Comparison of ENCODE assay signal across 8 mouse cellular contexts in genomic region chr8:106210035-106210731, GRCm38 (mm10). TPM values are rescaled to one million over a fixed set of nuclear protein-coding genes. Genes with fewer than 3 reads are reported as not detected.
DNase-seq lines count a peak whose midpoint lies in the region; ATAC-seq and TF ChIP-seq lines count a peak whose summit lies in the region.

No protein-coding gene starts in this region.

- TF ChIP-seq POLR2A in cerebellum, adult 2 months (IDR thresholded peaks at IDR 0.05; ENCODE audit: borderline replicate concordance, insufficient read depth, low read length): no peak

- peak overlapping the region; percentile 68 for H3K4me2 ChIP-seq in kidney, embryonic 14.5 days (replicated peaks; ENCODE audit: low read depth, low read length)
- H3K4me2 ChIP-seq in heart, embryonic 15.5 days: peak overlapping the region; percentile 71
- peak overlapping the region; percentile 79 for H3K4me2 ChIP-seq in liver, embryonic 11.5 days

- no peaks in the 10 kb centered on the region for H3K27me3 ChIP-seq in kidney, embryonic 14.5 days (ENCODE audit: control insufficient read depth, insufficient read depth, low read length)
- no peaks in the 10 kb centered on the region for H3K27me3 ChIP-seq in E14TG2a.4 (ENCODE audit: insufficient read depth, low read length)
- no peaks in the 10 kb centered on the region for H3K27me3 ChIP-seq in cerebellum, adult 2 months (ENCODE audit: control insufficient read depth, insufficient read depth, low read length)
- H3K27me3 ChIP-seq in heart, embryonic 15.5 days: no peaks in the 10 kb centered on the region
- H3K27me3 ChIP-seq in liver, embryonic 11.5 days (replicated peaks; ENCODE audit: control insufficient read depth, insufficient read depth, low read length): no peaks in the 10 kb centered on the region

- WGBS in kidney, embryonic 14.5 days: under 1% methylated on average over 35 of the region's 35 CpGs
- under 1% methylated on average over 35 of the region's 35 CpGs for WGBS in cerebellum, adult 2 months
- WGBS in heart, embryonic 15.5 days: under 1% methylated on average over 35 of the region's 35 CpGs
- WGBS in liver, embryonic 11.5 days: 1% methylated on average over 35 of the region's 35 CpGs

- peaks cover 36% of the 10 kb centered on the region for H3K36me3 ChIP-seq in kidney, embryonic 14.5 days (ENCODE audit: control insufficient read depth, insufficient read depth, low read length)
- peaks cover 65% of the 10 kb centered on the region for H3K36me3 ChIP-seq in E14TG2a.4 (ENCODE audit: insufficient read depth, low read length)
- H3K36me3 ChIP-seq in heart, embryonic 15.5 days: peaks cover 36% of the 10 kb centered on the region
- peaks cover 31% of the 10 kb centered on the region for H3K36me3 ChIP-seq in liver, embryonic 11.5 days (ENCODE audit: control insufficient read depth, insufficient read depth, low read length)

- peak overlapping the region; percentile 94 for H3K4me3 ChIP-seq in kidney, embryonic 14.5 days (ENCODE audit: low read length)
- H3K4me3 ChIP-seq in E14TG2a.4 (replicated peaks; ENCODE audit: low read length): peak overlapping the region; percentile 95
- peak overlapping the region; percentile 68 for H3K4me3 ChIP-seq in cerebellum, adult 2 months (replicated peaks; ENCODE audit: insufficient read depth, low read depth, low read length)
- peak overlapping the region; percentile 84 for H3K4me3 ChIP-seq in heart, embryonic 15.5 days
- H3K4me3 ChIP-seq in liver, embryonic 11.5 days (ENCODE audit: low read depth, low read length): peak overlapping the region; percentile 94

- no peak for DNase-seq in kidney, adult 9 months
- peak in 1 of 2 experiments; percentile 51 for DNase-seq in cerebellum, adult 2 months
- no peak for DNase-seq in liver, embryonic 11.5 days (ENCODE audit: low spot score)
- DNase-seq in naive thymus-derived CD4-positive, alpha-beta T cell, adult 2 months (ENCODE audit: low read depth): peak; percentile 54
- no peak for DNase-seq in thymus, postnatal 14 days

- peak; percentile 75 for ATAC-seq in kidney, embryonic 14.5 days (ENCODE audit: low FRiP score, low TSS enrichment)
- peak; percentile 56 for ATAC-seq in heart, embryonic 15.5 days (replicated peaks; ENCODE audit: insufficient number of reproducible peaks, insufficient read depth, low FRiP score, low read depth)
- ATAC-seq in liver, embryonic 11.5 days (replicated peaks; ENCODE audit: low FRiP score): peak; percentile 72

- no peak for TF ChIP-seq CTCF in E14TG2a.4 (conservative IDR thresholded peaks at IDR 0.05; ENCODE audit: low read length)
- no peak for TF ChIP-seq CTCF in cerebellum, adult 2 months (IDR thresholded peaks at IDR 0.05; ENCODE audit: borderline replicate concordance, insufficient read depth, low read depth, low read length)

- H3K9ac ChIP-seq in kidney, embryonic 14.5 days (ENCODE audit: low read depth, low read length): peak overlapping the region; percentile 92
- peak overlapping the region; percentile 86 for H3K9ac ChIP-seq in heart, embryonic 15.5 days
- H3K9ac ChIP-seq in liver, embryonic 11.5 days (ENCODE audit: low read depth, low read length): peak overlapping the region; percentile 96

- H3K9me3 ChIP-seq in kidney, embryonic 14.5 days (ENCODE audit: control insufficient read depth, low read length): no peaks in the 10 kb centered on the region
- no peaks in the 10 kb centered on the region for H3K9me3 ChIP-seq in E14TG2a.4 (ENCODE audit: low read length)
- H3K9me3 ChIP-seq in heart, embryonic 15.5 days (replicated peaks): no peaks in the 10 kb centered on the region
- no peaks in the 10 kb centered on the region for H3K9me3 ChIP-seq in liver, embryonic 11.5 days (ENCODE audit: control insufficient read depth, low read length)

- H3K27ac ChIP-seq in kidney, embryonic 14.5 days (ENCODE audit: low read depth, low read length): peak overlapping the region; percentile 92
- H3K27ac ChIP-seq in cerebellum, adult 2 months (ENCODE audit: insufficient read depth, low read length): peak overlapping the region; percentile 49
- H3K27ac ChIP-seq in heart, embryonic 15.5 days: peak overlapping the region; percentile 93
- H3K27ac ChIP-seq in liver, embryonic 11.5 days (ENCODE audit: low read depth, low read length): peak overlapping the region; percentile 85

- H3K4me1 ChIP-seq in kidney, embryonic 14.5 days (ENCODE audit: control insufficient read depth, insufficient read depth, low read length): peaks cover 9% of the 10 kb centered on the region; the same call in 1 of the 2 replicates
- peaks cover 44% of the 10 kb centered on the region for H3K4me1 ChIP-seq in E14TG2a.4 (replicated peaks; ENCODE audit: low read depth, low read length)
- H3K4me1 ChIP-seq in cerebellum, adult 2 months (ENCODE audit: control insufficient read depth, insufficient read depth, low read length): no peaks in the 10 kb centered on the region
- H3K4me1 ChIP-seq in heart, embryonic 15.5 days (replicated peaks): peaks cover 14% of the 10 kb centered on the region
- peaks cover 13% of the 10 kb centered on the region; the same call in 1 of the 2 replicates for H3K4me1 ChIP-seq in liver, embryonic 11.5 days (replicated peaks; ENCODE audit: control insufficient read depth, insufficient read depth, low read length)

RNA-seq across cellular contexts. Expression of gene Slc7a6os, which starts 0.6 kb away (rescaled TPM):
- polyA plus RNA-seq in kidney, embryonic 14.5 days (2014; fragmentation: Nextera tagmentation; extraction: Ambion mirVana): 40.8 and 44.7 TPM in 2 replicates
- polyA plus RNA-seq in cerebellum, adult 2 months (2012; rRNA removed): 31.6 and 33.7 TPM in 2 replicates
- polyA plus RNA-seq in heart, embryonic 15.5 days (2015; fragmentation: Nextera tagmentation; extraction: Ambion mirVana): 19.5 and 22.2 TPM in 2 replicates
- 34.8 and 36.5 TPM in 2 replicates for polyA plus RNA-seq in liver, embryonic 11.5 days (2014; fragmentation: Nextera tagmentation; extraction: Ambion mirVana)

RNA-seq across cellular contexts. Expression of gene Prmt7, which starts 0.6 kb away (rescaled TPM):
- polyA plus RNA-seq in kidney, embryonic 14.5 days (2014; fragmentation: Nextera tagmentation; extraction: Ambion mirVana): 39.9 and 59.1 TPM in 2 replicates
- 36.0 and 36.1 TPM in 2 replicates for polyA plus RNA-seq in cerebellum, adult 2 months (2012; rRNA removed)
- polyA plus RNA-seq in heart, embryonic 15.5 days (2015; fragmentation: Nextera tagmentation; extraction: Ambion mirVana): 28.0 and 37.4 TPM in 2 replicates
- 65.1 and 75.7 TPM in 2 replicates for polyA plus RNA-seq in liver, embryonic 11.5 days (2014; fragmentation: Nextera tagmentation; extraction: Ambion mirVana)

RNA-seq across cellular contexts. Expression of gene Slc7a6, which starts 41.5 kb away (rescaled TPM):
- 87.4 and 90.3 TPM in 2 replicates for polyA plus RNA-seq in kidney, embryonic 14.5 days (2014; fragmentation: Nextera tagmentation; extraction: Ambion mirVana)
- polyA plus RNA-seq in cerebellum, adult 2 months (2012; rRNA removed): 25.4 and 25.8 TPM in 2 replicates
- 29.6 and 33.3 TPM in 2 replicates for polyA plus RNA-seq in heart, embryonic 15.5 days (2015; fragmentation: Nextera tagmentation; extraction: Ambion mirVana)
- polyA plus RNA-seq in liver, embryonic 11.5 days (2014; fragmentation: Nextera tagmentation; extraction: Ambion mirVana): 46.3 and 52.5 TPM in 2 replicates

RNA-seq across cellular contexts. Expression of gene Pla2g15, which starts 60.0 kb away (rescaled TPM):
- 2.7 and 6.6 TPM in 2 replicates for polyA plus RNA-seq in kidney, embryonic 14.5 days (2014; fragmentation: Nextera tagmentation; extraction: Ambion mirVana)
- polyA plus RNA-seq in cerebellum, adult 2 months (2012; rRNA removed): 12.1 and 13.1 TPM in 2 replicates
- polyA plus RNA-seq in heart, embryonic 15.5 days (2015; fragmentation: Nextera tagmentation; extraction: Ambion mirVana): 7.0 and 9.4 TPM in 2 replicates
- 9.2 and 9.6 TPM in 2 replicates for polyA plus RNA-seq in liver, embryonic 11.5 days (2014; fragmentation: Nextera tagmentation; extraction: Ambion mirVana)
